Mouse (Mus musculus): ENCODE data around the gene Galnt10.
A peak's percentile ranks its signal among the peaks of the same experiment; 100 is the strongest.

The Galnt10 gene

DNA sequence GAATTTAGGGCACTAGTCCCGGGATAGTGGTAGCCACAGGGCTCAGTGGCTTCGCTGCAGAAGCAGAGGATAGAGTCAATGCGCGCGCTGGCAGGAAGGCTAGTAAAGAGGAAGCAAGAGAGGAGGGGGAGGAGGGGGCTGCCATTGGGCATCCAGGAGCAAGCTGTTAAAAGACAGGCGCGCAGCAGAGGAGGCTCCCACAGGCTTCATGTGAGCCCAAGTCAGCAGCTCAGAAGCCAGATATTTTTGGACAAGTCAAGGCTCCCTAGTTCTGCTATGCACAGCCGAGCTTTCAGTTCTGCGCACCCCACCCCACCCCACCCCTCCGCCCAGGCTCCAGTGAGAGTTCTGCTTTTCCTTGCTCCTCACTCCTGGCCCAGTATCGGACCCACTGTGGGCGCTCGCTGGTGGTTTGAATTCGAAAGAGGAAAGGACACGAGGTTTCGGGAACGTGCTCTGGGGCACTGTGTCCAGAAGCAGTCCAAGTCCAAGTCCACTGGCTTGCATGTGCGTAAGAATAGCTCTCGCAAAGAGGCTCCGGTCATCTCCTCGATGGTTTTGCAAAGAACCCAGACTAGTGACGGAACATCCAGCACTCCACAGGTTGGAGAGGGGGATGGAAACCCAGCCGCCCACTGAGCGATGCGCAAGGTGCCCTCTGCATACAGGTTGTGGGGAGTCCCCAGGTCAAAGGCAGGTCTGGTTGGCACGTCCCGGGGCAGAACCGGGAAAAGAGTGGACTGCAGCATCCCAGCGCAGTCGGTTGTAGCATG is 811 bp upstream of the Galnt10 start:
- DNase-seq = peak; percentile 61 to 64

DNA sequence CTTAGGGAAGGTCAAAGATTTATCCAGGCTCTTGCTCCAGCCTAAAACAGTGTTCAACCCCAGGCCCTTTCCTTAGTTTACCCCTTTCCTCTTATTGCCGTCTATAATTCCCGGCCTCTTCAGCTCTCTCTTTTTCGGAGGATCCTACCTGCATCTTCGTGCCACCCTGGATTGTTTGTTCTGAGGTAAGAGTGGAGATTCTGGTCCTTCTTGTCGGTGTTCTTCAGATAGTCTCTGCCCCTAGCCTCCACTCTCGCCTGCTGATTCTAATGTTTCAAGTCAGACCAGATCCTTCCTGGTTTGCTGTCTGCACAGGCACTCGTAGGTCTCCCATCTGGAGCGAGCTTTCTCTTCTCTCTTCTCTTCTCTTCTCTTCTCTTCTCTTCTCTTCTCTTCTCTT is 605 bp downstream of the Galnt10 start:
- DNase-seq = no peak

DNA sequence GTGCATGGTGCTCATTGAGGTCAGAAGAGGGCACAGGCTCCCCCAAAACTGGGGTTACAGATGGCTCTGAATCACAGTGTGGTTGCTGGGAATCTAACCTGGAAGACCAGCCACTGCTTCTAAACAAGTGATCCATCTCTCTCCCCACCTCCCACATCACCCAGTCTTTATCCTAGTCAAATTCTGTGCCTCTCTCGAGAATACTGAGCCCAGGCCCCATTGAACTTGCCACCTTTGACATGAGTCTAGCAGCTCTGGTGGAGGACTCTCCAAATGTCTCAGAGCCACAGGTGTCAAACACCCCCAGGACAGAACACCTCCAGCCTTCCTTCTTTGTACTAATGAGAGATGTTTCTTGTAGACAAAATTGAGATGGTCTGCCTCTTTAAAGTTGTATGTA is 1.2 kb downstream of the Galnt10 start:
- DNase-seq = no peak

DNA sequence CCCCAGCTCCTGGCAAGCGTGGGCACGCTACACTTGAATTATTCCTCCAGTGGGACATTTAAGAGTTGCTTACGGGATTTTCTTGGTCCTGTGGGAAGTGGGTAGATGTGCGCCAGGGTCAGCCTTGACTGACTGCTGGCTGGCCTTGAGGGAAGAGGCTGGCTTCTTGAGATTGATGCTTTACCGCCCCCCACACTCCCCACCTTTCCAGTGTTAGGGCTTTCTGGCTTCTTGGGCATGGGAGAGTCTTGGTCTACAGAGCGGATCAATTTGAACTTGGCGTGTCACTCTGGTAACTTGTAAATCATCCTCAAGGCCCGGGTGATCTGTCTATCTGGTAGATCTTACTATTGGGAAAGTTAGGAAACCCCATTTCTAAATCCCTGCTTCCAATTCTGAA is 1.7 kb downstream of the Galnt10 start:
- no peak for DNase-seq

DNA sequence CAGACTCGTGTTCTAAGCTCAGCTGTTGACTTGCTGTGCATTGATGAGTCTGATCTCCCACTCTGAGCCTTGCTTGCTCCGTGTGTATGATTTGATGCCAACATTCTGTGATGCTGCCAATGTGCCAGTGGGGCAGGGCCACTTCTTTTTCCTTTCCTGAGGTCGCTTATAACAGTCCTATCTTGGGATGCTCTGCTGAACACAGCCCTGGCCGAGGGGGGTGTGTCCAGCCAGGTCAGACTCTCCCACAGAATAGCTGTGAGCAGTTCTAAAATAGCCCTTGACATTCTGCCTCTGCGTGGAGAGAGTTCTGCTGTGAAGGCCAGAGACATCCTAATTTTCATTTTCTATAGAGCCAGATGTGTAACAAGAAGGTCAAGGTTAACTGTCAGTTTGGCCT is 2.2 kb downstream of the Galnt10 start:
- no peak for DNase-seq

DNA sequence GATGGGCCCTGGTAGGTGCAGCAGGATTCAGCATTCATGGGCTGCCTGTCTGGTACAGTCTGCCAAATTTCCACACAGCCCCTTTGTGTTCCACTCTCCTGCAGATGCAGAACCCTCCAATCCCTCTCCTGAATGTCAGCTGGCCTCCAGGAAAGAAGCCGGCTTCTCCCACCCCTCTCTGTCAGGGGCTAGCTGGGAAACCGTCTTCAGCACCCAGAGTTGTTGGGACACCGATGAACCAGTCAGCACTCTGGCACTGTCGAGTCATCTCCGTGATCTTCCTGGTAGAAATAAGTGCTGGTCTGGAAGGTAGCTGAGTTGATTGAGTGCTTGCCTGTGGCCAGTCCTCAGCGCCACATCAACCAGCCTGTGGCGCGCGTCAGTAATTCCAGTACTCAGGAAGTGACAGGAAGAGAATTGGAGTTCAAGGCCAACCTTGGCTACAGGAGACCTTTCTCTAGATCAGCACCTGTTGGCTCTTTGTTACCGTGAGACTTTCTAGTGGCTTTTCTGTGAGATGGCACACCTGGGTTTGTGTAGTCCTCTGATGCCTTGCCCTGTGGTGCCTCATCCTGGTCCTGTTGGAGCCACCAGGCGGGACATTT is 3.1 kb downstream of the Galnt10 start:
- DNase-seq = no peak

DNA sequence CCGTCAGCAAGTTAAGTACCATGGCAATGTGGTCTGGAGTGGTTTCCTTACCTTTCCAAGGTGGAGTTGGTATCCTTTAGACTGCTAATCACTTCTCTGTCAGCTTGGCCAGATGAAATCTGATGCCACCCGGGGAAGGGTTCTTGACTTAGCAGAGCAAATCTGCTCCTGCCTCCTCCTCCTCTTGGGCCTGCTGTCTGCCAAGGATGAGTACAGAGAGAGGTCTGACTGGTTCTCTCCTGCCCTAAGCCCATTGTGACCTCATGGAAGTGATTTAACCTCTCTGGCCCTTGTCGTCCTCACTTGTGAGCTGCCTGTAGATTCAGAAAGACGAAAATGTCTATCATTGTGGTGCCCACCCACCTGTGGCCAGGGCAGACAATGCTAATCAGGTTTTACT is 4.0 kb downstream of the Galnt10 start:
- DNase-seq = no peak

DNA sequence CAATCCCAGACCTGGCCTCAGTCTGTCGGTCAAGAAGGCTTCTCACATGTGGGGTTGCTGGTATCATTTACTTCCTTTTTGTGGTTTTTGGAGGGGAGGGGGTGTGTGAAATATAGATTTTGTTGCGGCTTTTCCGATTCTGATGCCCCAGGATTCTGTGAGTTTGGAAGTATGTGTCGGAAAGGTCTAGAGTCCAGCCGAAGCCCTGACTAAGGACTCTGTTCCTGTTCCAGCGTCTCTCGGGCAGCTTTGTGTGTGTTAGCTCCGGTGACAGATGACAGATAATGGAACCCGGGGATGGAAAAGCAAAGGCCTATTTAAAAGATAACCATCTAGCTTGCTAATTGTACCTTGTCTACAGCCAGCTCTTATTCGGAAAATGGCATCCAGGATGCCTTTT is 4.4 kb downstream of the Galnt10 start:
- no peak for DNase-seq

DNA sequence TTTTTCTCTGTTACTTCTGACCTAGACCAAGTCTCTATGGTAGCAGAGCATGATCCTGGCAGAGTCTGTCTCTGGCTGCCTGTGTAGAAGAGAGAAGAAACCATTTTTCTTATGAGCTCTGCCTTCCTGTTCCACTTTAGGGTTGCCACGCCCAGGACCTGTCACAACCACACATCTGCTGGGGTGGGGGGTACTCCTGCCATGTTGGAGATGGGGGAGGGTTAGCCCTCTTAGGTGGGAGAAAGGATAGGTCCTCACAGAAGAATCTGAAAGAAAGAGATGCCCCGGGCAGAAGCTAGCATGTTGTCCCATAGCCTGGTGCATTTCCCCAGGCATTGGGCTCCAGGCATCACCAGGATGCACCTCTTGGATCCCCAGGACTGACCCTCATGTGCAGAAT is 5.6 kb downstream of the Galnt10 start:
- DNase-seq = no peak

DNA sequence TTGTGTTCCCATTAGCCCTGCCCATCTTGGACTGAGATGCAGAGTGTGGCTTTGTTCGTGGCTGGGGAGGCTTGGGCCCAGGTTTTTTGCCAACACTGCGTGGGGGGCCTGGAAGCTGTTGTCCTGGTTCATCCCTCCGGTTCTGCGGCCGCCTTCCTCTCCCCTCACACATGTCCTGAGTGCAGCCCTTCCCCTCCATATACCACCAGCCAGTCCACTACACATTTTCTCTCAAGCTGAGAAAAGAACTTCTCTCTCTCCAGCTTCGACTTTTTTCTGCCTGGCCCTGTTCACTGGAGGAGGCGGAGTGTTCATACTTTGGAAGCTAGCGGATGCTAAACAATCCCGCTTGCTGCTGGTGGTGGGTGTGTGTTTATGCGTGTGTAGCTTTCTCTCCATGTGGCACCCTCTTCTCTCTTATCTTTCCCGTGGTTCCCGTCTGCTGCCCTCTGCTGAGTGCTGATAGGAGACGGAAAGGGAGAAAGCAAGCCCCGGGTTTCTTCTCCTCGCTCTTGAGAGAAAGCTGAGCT is 6.1 kb downstream of the Galnt10 start:
- DNase-seq = no peak

DNA sequence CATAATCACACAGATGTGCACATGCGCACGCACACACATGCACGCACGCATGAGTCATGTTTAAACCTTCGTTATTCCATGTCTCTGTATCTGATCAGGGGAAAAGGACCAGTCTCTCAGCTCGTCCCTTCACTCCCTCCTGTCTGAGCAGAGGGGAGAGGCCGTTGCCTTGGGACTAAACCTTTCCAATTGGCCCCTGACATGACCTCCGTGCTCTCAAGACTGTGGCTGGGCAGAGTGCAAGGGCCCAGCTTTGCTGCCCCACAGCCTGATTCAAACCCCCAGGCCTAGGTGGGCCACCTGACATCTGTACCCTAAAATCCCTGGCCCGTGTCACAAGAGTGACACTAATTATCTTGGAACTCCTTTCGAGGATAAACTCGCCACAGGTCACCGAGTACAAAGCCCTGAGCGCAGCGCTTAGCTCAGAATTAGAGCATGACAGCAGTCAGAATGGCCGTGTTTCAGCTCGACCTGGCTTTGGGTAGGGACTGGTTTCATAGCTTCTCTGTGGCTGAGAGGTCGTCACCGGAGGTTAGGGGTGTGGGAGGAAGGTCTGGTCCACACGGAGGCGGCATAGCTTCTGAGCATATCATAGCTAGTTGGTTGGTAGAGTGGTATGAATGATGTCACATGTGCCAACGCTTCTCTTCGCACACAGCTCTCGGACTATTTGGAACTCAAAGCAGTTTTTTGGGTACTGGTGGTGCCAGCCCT is 7.1 kb downstream of the Galnt10 start:
- no peak for DNase-seq

DNA sequence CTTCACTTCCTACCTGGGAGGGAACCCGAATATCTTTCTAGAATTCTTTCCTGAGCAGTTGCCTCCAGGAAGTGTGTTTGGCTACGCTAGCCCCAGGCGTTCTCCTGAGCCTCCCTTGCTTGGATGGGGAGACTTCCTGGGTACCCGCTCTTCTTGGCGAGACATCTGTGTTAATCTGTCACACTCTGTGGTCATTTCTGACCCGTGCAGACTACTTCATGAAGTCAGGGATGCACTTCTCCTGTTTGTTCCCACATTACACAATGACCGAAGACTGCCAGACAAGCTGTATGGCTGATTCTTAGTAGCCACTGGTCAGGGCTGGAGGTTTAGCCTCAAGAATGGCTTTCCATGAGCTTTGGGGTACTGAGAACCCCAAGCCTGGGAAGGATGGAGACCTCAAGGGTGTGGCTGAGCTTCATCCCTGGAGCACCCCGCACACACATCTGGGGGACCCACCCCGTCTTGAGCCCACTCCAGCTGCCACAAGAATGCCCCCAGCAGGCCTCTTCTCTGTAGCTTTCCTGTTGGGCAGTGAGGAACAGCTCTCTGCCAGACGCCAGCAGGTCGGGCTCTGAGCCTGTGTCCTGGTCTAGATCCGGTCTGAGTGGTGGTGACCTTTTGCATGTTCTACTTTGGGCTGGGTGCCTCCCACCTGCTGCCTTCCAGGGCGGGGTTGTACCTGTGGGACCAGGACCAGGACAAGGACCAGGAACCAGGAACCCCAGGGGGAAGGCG is 7.8 kb downstream of the Galnt10 start:
- no peak for DNase-seq

DNA sequence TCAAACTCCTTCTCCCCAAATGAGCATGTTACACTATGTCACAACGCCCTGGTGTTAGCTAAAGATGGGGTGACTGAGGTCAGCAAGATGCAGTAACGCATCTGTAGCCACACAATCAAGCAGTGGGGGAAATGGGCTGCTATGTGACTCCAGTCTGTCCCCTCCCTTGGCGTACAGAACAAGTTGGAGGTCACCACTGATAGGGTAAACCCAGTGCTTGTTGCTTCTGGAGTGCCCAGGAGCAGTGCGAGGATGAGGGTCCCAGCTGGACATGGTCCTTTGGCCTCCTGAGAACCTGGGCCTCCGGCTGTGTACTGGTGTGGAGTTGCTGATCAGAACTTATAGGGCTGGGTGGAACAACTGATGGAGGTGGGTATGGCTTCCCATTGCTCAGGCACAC is 8.6 kb downstream of the Galnt10 start:
- no peak for DNase-seq

DNA sequence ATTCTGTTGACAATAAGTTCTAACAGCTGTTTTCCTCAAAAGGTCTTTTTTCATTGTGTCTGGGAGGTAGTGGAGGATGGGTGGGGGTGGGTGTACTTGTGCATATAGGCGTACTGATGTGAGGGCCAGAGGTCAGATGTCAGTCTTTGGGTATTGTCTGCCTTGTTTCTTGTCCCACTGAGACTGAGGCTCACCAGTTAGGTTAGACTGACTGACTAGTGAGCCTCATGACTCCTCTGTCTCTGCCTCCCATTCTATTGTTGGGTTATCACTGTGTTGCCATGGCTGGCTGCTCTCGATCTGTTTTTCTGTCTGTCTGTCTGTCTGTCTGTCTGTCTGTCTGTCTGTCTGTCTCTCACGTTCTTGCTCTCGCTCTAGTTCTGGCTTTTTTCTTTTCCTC is 9.1 kb downstream of the Galnt10 start:
- DNase-seq = no peak

DNA sequence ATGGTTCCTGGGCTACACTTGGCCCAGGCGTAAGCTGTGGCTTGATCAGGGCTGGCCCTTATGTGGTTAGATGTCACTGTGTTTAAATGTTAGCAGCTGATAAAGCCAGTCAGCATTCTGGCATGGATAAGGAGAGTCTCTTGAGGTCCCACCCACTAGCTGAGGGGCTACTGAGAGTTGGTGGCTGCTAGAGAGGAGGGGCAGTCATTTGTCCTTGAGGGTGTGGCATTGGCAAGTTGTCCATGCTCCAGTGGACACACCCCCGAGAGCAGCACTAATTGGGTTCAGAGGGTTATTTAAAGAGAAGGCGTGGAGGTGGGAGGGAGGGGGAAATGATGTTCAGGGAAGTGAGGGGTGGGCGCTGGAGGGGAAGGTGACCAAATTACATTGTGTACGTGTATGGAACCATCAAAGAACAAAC is 9.7 kb downstream of the Galnt10 start:
- no peak for DNase-seq

DNA sequence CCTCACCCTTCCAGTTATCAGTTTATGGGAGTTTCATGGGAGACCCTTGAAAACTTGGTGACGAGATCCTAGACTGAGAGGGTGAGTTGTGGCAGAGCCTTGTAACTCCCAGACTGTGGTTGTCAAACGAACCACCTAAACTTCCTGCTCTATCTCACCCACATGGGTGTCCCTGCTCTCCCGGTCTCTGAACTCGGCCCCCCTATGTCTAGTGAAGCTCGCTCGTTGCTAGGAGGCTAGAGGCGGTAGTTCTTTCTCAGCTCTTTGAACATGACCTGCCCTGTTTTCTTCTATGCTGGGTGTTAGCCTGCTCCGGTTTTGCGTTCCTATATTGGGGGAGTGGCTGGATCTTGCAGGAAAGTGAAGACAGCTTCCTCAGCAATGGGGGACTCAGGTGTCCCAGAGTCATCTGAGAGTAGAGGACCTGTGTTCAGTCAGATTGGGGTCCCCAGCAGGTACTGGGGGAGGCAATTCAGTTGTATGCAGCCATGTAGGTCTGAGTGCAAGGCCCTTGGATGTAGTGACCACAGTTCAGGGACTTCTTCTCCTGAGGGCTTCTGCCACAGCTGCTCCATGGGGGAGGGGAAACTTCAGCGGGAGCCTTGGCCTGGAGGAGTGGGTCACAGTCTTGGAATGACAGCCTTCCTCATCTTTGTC is 10.6 kb downstream of the Galnt10 start:
- DNase-seq = no peak

DNA sequence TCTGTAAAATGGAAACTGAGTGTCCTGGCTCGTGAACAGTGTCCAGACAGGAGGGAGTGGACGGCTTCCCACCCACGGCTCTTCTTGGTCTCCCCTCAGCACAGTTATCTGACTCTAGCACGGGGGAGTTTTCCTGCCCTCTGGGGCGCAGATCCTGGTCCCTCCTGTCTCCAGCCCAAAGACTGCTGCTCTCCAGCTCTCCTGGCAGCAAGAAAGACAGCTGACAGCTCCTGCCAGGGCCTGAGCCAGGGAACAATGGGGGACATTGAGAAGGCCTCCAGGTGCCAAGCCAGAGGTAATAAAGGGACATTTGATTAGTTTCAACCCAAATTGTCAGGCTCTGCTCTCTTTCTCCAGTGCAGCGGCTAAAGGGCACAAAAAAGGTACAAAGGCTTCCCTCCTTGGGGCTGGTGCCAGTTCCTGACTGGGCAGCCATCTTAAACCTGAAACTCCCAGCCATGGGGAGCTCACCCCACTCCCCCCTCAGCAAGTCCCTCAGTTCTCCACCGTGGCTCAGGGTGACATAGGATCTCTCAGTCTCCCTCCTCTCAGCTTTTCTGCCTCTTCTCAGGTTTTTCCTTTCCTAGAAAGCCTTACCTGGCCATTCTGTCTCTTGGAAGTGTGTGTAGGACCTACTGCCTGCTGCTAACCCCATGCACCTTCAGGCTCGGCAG is 11.5 kb downstream of the Galnt10 start:
- no peak for DNase-seq

DNA sequence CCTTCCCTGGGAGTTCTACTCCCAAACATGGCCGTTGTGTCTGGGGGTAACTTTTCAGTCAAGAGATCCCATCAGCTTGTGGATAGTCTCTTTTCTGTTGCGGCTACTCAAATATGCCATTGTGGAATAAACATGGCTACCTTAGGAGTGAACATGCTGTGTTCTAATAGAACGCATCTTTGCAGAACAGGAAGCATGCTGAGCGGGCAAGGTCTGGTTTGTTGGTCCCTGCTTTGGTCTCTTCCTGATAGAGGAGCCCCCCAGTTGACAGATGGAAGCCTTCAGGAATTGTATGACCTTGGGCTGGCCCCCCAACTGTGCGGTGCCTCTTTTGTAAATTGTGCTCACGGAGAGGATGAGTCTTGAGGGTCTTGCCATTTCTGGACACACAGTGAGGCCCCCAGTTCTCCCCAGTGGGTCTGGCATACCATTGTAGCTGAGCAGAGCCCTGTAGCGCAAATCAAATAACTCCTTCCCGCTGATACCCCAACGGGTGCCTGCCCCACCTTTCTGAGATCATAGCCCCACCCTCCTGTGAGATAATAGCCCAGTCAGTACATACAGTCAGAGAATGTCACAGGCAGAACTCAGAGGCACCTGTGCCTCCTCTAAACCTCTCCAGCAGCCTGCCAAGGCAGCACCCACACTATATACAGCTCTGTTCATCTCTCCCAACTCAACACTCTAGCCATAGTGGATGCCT is 12.3 kb downstream of the Galnt10 start:
- no peak for DNase-seq

DNA sequence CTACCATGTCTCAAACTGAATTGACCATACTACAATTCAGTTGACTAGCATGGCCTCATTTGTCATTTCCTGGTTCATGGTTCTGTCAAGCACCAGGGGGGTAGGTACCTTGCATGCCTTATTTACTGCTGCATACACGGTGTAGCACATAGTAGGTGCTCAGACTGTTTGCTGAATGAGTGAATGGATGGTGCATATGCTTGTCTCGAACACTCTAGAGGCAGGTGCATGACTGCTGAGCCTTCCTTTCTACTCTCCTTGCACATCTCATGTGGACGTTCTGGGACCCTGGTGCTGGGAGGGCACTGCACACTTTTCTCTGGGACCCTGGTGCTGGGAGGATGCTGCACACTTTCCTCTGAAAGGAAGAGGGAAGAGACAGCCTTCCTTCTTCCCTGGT is 13.0 kb downstream of the Galnt10 start:
- DNase-seq = no peak

DNA sequence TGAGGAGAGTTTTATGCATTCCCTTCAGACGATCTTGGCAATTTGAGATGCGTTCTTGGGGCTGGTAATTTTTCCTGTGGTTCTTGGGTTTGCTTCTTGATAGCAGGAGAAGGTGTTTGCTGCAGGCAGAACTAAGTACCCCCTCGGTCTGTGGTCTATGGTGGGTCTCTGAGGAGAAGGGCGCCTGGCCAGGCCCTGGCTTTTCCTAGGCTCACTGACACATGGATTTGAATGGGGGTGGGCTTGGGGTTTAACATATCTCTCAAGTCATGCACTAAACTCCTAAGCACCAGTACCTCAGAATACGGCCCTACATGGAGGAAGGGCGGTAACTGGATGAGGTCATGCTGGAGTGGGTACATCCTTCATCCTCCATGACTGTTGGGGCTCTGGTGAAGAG is 13.5 kb downstream of the Galnt10 start:
- DNase-seq = no peak

DNA sequence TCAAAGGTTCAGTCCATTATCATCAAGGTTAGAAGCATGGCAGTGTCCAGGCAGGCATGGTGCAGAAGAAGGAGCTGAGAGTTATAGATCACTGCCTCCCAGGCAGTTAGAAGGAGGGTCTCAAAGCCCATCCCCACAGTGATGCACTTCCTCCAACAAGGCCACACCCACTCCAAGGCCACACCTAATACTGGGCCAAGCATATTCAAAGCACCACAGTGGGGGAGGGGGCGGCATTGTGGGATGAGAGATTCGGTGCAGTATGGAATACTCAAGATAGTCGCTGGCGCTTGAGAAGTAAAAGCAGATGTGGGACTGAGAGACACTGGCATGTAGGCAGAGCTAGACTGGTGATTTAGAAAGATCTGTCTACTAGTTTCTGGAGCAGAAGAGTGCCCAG is 14.9 kb downstream of the Galnt10 start:
- DNase-seq = no peak

DNA sequence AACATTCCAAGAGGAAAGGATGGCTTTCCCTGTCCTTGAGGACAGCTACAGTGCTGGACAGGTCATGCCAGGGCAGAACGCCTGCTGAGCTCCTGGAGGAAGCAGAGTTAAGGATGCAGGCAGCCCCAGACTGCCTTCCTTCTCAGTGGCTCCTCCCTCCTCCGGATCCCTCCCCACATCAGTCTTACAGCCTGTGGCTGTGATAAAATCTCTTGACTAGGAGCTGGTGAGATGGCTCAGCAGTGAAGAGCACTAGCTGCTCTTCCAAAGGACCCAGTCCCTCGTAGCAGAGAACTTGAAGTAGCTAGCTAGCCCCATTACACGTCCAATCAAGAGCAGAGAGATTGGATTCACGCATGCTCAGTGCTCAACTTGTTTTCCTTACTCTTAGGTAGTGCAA is 15.6 kb downstream of the Galnt10 start:
- no peak for DNase-seq
